Mouse (Mus musculus) midbrain, embryonic 11.5 days (tissue): Measurements from ENCODE around the gene Tmem240. TPM values are rescaled to one million over a fixed set of nuclear protein-coding genes. Genes with fewer than 3 reads are reported as not detected.

Source experiments
- microRNA-seq: library from miRNA; unstranded; fragments of <30 nt; microRNA quantifications from one replicate; pipeline ENCODE4, GENCODE M21; 2017
- polyA plus RNA-seq: library from polyadenylated mRNA; unstranded; fragments of >200 nt; fragmentation: Nextera tagmentation; extraction: Ambion mirVana; gene quantifications from 2 replicates; pipeline ENCODE4 v1.2.1, GENCODE M21; 2014

The Tmem240 gene
- polyA plus RNA-seq, 1 experiment from 2014 or later = 0.96 TPM

Small RNA genes within 50 kb of the gene (microRNA-seq; reads per million reads assigned to microRNA genes)
- gene Gm27743 = not detected

Other genes starting within 250 kb of the Tmem240 start
- gene Gnb1, start 243.4 kb upstream of the Tmem240 start, polyA plus RNA-seq = 771 and 811 TPM in 2 replicates
- 98.3 and 99.8 TPM in 2 replicates for gene Nadk, start 172.4 kb upstream of the Tmem240 start, polyA plus RNA-seq
- gene Slc35e2, start 133.4 kb upstream of the Tmem240 start, polyA plus RNA-seq = 18.0 and 18.1 TPM in 2 replicates
- gene Cdk11b, start 109.9 kb upstream of the Tmem240 start, polyA plus RNA-seq = 72.9 and 83.6 TPM in 2 replicates
- not detected in 2 replicates for gene Gm10563, start 89.4 kb upstream of the Tmem240 start, polyA plus RNA-seq
- gene Mmp23, start 81.4 kb upstream of the Tmem240 start, polyA plus RNA-seq = 2.5 and 4.1 TPM in 2 replicates
- gene Mib2, start 65.6 kb upstream of the Tmem240 start, polyA plus RNA-seq = 11.8 and 12.8 TPM in 2 replicates
- 1.3 and 1.5 TPM in 2 replicates for gene Fndc10, start 40.5 kb upstream of the Tmem240 start, polyA plus RNA-seq
- 147 and 155 TPM in 2 replicates for gene Ssu72, start 30.0 kb upstream of the Tmem240 start, polyA plus RNA-seq
- gene Atad3a, start 26.3 kb downstream of the Tmem240 start, polyA plus RNA-seq = 84.5 and 84.6 TPM in 2 replicates
- gene Vwa1, start 39.9 kb downstream of the Tmem240 start, polyA plus RNA-seq = 9.1 and 9.9 TPM in 2 replicates
- gene Tmem88b, start 51.1 kb downstream of the Tmem240 start, polyA plus RNA-seq = 0.14 and 0.21 TPM in 2 replicates
- gene Ankrd65, start 55.6 kb downstream of the Tmem240 start, polyA plus RNA-seq = not detected in 2 replicates
- 225 and 243 TPM in 2 replicates for gene Mrpl20, start 68.1 kb downstream of the Tmem240 start, polyA plus RNA-seq
- 146 and 157 TPM in 2 replicates for gene Ccnl2, start 77.7 kb downstream of the Tmem240 start, polyA plus RNA-seq
- 113 and 128 TPM in 2 replicates for gene Aurkaip1, start 96.5 kb downstream of the Tmem240 start, polyA plus RNA-seq
- gene Mxra8, start 104.9 kb downstream of the Tmem240 start, polyA plus RNA-seq = 37.7 and 41.9 TPM in 2 replicates
- 8.6 and 10.7 TPM in 2 replicates for gene Dvl1, start 112.6 kb downstream of the Tmem240 start, polyA plus RNA-seq
- gene Tas1r3, start 128.6 kb downstream of the Tmem240 start, polyA plus RNA-seq = 0.34 and 0.59 TPM in 2 replicates
- 24.7 and 24.8 TPM in 2 replicates for gene Cptp, start 134.6 kb downstream of the Tmem240 start, polyA plus RNA-seq
- gene Ints11, start 134.7 kb downstream of the Tmem240 start, polyA plus RNA-seq = 102 and 103 TPM in 2 replicates
- gene Pusl1, start 157.0 kb downstream of the Tmem240 start, polyA plus RNA-seq = 37.2 and 39.4 TPM in 2 replicates
- gene Acap3, start 157.0 kb downstream of the Tmem240 start, polyA plus RNA-seq = 25.6 and 27.5 TPM in 2 replicates
- gene Ube2j2, start 209.0 kb downstream of the Tmem240 start, polyA plus RNA-seq = 148 and 158 TPM in 2 replicates
- 19.8 and 20.4 TPM in 2 replicates for gene C1qtnf12, start 227.5 kb downstream of the Tmem240 start, polyA plus RNA-seq